Comparison of ENCODE assay signal across 11 mouse cellular contexts in the genomic region with DNA sequence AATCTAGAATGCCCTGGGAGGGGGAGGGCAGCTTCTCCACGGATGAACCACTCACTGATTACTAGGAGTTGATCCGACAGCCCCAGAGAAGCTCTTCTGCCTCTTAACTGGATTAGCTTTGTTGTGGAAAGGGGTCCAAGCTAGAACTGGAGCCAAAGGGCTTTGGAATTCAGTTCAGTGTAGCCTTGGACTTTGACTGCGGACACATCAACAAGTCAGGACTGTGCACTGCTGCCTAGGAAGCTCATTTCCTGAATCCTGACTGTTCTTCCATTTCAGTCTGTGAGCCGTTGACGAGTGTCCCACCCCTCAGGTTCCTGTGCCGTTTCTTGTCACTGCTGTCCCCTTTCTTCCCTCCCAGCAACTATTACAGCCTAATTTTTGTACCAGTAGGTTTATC. TPM values are rescaled to one million over a fixed set of nuclear protein-coding genes. Genes with fewer than 3 reads are reported as not detected.
DNase-seq lines count a peak whose midpoint lies in the region; ATAC-seq and TF ChIP-seq lines count a peak whose summit lies in the region.
"Had no signal": no experiment of that assay in that cellular context is flagged by ENCODE, and none has a peak within 500 bp of the region (broad histone marks: within the 10 kb centered on the region; RNA-seq: fewer than 3 reads in every experiment).

No protein-coding gene starts in this region.

- peaks cover 4% of the 10 kb centered on the region; the same call in 1 of the 2 replicates for H3K4me1 ChIP-seq in lung, postnatal 0 days (ENCODE audit: insufficient read depth, low read depth, low read length)
- H3K4me1 ChIP-seq in intestine, embryonic 15.5 days (replicated peaks), result peaks cover 29% of the 10 kb centered on the region; the same call in 1 of the 2 replicates
- peaks cover 6% of the 10 kb centered on the region; the same call in 1 of the 2 replicates for H3K4me1 ChIP-seq in stomach, embryonic 14.5 days (ENCODE audit: control insufficient read depth, insufficient read depth, low read length)

- DNase-seq in lung, postnatal 0 days (ENCODE audit: low spot score), result peak; percentile 15
- DNase-seq in lung, postnatal 36 days, result no peak
- DNase-seq in kidney, postnatal 25 days, result peak; percentile 43 to 62
- no peak for DNase-seq in adrenal gland, postnatal 10 days
- no peak for DNase-seq in spleen, adult 18-20 months
- DNase-seq in B cell, adult 2 months, result no peak

- H3K4me3 ChIP-seq in lung, postnatal 0 days (ENCODE audit: low read depth, low read length), result no peak overlapping the region
- H3K4me3 ChIP-seq in intestine, embryonic 15.5 days (replicated peaks), result no peak overlapping the region
- H3K4me3 ChIP-seq in stomach, embryonic 14.5 days (ENCODE audit: low read depth, low read length), result no peak overlapping the region
- H3K4me3 ChIP-seq: limb, embryonic 15.5 days; neural tube, embryonic 12.5 days had no signal

- no peak for TF ChIP-seq EP300 in lung, postnatal 0 days (IDR thresholded peaks at IDR 0.05)

- no peaks in the 10 kb centered on the region for H3K36me3 ChIP-seq in lung, postnatal 0 days (ENCODE audit: insufficient read depth, low read length)
- no peaks in the 10 kb centered on the region for H3K36me3 ChIP-seq in intestine, embryonic 15.5 days
- no peaks in the 10 kb centered on the region for H3K36me3 ChIP-seq in stomach, embryonic 14.5 days (ENCODE audit: control insufficient read depth, insufficient read depth, low read length)
- H3K36me3 ChIP-seq: limb, embryonic 15.5 days; neural tube, embryonic 12.5 days had no signal

- H3K4me2 ChIP-seq in lung, postnatal 0 days (replicated peaks; ENCODE audit: low read depth, low read length), result 0 out of 2 replicates have a peak overlapping the region, but pooled peaks have one; percentile 8
- peak overlapping the region; percentile 33 for H3K4me2 ChIP-seq in intestine, embryonic 15.5 days (replicated peaks)
- H3K4me2 ChIP-seq in stomach, embryonic 14.5 days (replicated peaks; ENCODE audit: low read depth, low read length), result no peak overlapping the region; the same call in 1 of the 2 replicates
- H3K4me2 ChIP-seq: limb, embryonic 15.5 days; neural tube, embryonic 12.5 days had no signal

- 19% methylated on average over 6 of the region's 6 CpGs for WGBS in lung, postnatal 0 days
- 24% methylated on average over 6 of the region's 6 CpGs for WGBS in intestine, embryonic 15.5 days
- 34% methylated on average over 6 of the region's 6 CpGs for WGBS in stomach, embryonic 14.5 days

- no peaks in the 10 kb centered on the region for H3K27me3 ChIP-seq in lung, postnatal 0 days (replicated peaks; ENCODE audit: insufficient read depth, low read length)
- no peaks in the 10 kb centered on the region for H3K27me3 ChIP-seq in intestine, embryonic 15.5 days (replicated peaks)
- no peaks in the 10 kb centered on the region for H3K27me3 ChIP-seq in stomach, embryonic 14.5 days (ENCODE audit: control insufficient read depth, insufficient read depth, low read length)
- H3K27me3 ChIP-seq: limb, embryonic 15.5 days; neural tube, embryonic 12.5 days had no signal

- TF ChIP-seq CTCF in lung, postnatal 0 days (IDR thresholded peaks at IDR 0.05), result no peak

- no peak for ATAC-seq in lung, postnatal 0 days
- peak; percentile 31; the same call in 1 of the 2 replicates for ATAC-seq in intestine, embryonic 15.5 days
- ATAC-seq in stomach, embryonic 14.5 days (ENCODE audit: insufficient number of reproducible peaks, insufficient read depth, low FRiP score, low read depth), result no peak
- ATAC-seq: forebrain, embryonic 16.5 days had no signal

- no peak overlapping the region for H3K9ac ChIP-seq in lung, postnatal 0 days (replicated peaks; ENCODE audit: low read depth)
- H3K9ac ChIP-seq in intestine, embryonic 15.5 days, result no peak overlapping the region
- no peak overlapping the region for H3K9ac ChIP-seq in stomach, embryonic 14.5 days (replicated peaks; ENCODE audit: low read depth, low read length)
- H3K9ac ChIP-seq: limb, embryonic 15.5 days; neural tube, embryonic 12.5 days had no signal

- H3K27ac ChIP-seq in lung, postnatal 0 days (ENCODE audit: low read length), result peak overlapping the region; percentile 76
- peak overlapping the region; percentile 80 for H3K27ac ChIP-seq in intestine, embryonic 15.5 days
- peak overlapping the region; percentile 85 for H3K27ac ChIP-seq in stomach, embryonic 14.5 days (ENCODE audit: low read length)
- H3K27ac ChIP-seq: limb, embryonic 15.5 days; neural tube, embryonic 12.5 days had no signal

- no peaks in the 10 kb centered on the region for H3K9me3 ChIP-seq in lung, postnatal 0 days (ENCODE audit: low read length)
- no peaks in the 10 kb centered on the region for H3K9me3 ChIP-seq in intestine, embryonic 15.5 days
- H3K9me3 ChIP-seq in stomach, embryonic 14.5 days (ENCODE audit: control insufficient read depth, low read depth, low read length), result no peaks in the 10 kb centered on the region
- H3K9me3 ChIP-seq: limb, embryonic 15.5 days; neural tube, embryonic 12.5 days had no signal

RNA-seq across cellular contexts. Expression of a gene that starts 1.6 kb away (rescaled TPM):
- 28.9 and 30.7 TPM in 2 replicates for polyA plus RNA-seq in lung, postnatal 0 days (2015; fragmentation: Nextera tagmentation; extraction: Ambion mirVana)
- polyA plus RNA-seq in intestine, embryonic 15.5 days (2015; fragmentation: Nextera tagmentation; extraction: Ambion mirVana), result 27.1 and 29.0 TPM in 2 replicates
- polyA plus RNA-seq in stomach, embryonic 14.5 days (2014; fragmentation: Nextera tagmentation; extraction: Ambion mirVana), result 21.0 and 23.9 TPM in 2 replicates
- total RNA-seq in adrenal gland, postnatal 10 days (2021), result 10 to 100 TPM; 16.8 to 21.0 TPM

Comparison
In these comparisons a context has a peak if more than half of its experiments do, and no peak if none do; other contexts are left out.
1. DNase-seq: peak in lung, postnatal 0 days (single experiment) and kidney, postnatal 25 days (2 of 2); none in lung, postnatal 36 days (single experiment), adrenal gland, postnatal 10 days (single experiment), spleen, adult 18-20 months (0 of 2) and B cell, adult 2 months (0 of 2).
2. Peak in every context shown above with its lines, with median percentiles within 50 percentile points of each other: H3K27ac ChIP-seq.